Mouse (Mus musculus) cerebellum, postnatal 10 days (tissue): ENCODE results near the gene Phkg1.
"Not testable (repeated sequence)": the region's sequence is repeated elsewhere in the genome, so short reads cannot be mapped to it uniquely, and the experiment has no call there.

Experiments
- DNase-seq, 2 experiments: peaks; one replicate each; pipeline ENCODE4 v3.0.0; 2021; ENCODE audit warnings: mixed read lengths in 2 of 2

Gene Phkg1

GRCm38 (mm10) chr5:129898449-129898848, at the start of gene Phkg1:
Gene Phkg1 (minus strand): TSS chr5:129898549.
- DNase-seq, result no peak

DNA sequence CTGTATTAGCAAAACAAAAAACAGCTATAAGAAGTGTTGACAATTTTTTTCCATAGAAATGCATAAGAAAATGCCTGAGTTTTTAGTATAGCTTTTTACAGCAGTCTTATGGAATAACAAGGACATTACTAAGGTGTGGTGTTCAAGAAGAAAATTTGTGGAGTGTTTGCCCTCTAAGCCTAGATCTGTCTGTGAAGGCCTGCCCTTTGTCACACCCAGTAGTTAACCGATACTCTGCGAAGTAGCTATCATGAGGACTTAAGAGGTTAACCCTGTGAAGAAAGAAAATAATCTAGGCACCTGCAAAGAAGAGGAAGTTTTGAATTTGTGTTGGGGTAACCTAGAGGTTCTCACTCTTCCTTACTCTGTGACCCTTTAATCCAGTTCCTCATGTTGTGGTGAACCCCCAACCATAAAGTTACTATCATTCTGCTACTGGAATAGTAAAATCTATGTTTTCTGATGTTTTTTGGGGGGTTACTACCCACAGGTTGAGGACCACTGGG, 49.2 kb upstream of the Phkg1 start:
- no peak for DNase-seq

GRCm38 (mm10) chr5:129943402-129943801, 45.1 kb upstream of the Phkg1 start:
- DNase-seq, result no peak

DNA sequence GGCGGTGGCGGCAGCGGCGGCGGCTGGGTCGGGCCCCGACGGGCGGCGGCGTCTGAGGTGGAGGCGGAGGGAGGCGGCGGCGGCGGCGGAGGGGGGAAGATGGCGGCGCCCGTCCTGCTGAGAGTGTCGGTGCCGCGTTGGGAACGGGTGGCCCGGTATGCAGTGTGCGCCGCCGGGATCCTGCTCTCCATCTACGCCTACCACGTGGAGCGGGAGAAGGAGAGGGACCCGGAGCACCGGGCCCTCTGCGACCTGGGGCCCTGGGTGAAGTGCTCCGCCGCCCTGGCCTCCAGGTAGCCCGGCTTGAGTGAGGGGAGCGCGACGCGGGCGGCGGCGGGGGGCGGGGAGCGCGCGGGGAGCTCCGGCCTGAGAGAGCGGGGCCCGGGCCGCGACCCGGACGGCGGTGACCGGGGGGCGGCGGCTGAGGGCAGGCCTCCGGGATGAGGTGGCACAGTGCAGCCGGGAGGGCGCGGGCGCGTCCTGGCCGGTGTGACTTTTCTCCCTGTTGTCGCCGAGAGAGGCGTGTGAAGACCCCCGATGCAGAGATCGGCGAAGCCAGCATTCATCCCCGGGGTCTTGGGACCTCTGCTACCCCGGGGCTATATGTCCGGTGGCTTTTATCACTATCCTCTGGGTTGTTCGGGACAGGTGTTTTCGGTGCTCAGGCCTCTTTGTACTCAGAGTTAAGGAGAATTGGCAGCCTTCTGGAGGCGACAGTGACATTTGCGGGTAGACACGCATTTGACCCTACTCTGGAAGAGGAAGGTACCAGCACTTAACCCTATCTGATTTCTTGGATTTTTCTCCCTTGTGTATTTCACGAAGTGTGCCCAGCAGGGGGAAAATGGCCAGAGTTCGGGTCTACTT, 44.0 kb upstream of the Phkg1 start:
- DNase-seq, result peak; percentile 61 to 62

DNA sequence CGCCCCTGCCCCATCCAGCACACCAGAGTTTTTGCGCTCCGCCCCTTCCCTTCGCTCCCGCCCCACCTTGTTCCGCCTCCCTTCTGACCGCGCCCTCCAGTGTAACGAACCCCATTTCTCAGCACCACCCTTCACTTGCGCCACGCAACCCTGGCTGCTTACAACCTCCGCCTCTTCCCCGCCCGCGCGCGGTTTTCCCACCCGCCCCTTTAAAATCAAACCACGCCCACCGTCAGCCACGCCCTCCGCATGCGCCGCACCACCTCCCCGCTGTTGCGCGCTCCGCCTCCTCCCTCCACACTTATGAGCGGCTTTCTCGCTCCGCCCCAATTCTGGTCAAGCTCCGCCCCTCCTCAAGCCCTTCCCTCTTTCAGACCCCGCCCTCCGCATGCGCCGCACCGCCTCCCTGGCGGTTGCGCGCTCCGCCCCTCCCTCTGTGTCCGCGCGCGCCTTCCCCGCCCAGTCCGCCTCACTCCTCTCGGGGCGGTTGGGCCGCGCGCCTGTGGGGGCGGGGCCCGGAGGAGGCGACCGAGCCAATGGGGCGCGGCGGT, 43.2 kb upstream of the Phkg1 start, which contains the start of gene Vkorc1l1:
TSS of gene Vkorc1l1 (plus strand) at position 476 of the 551 bp plus-strand sequence.
- peak; percentile 100 for DNase-seq

DNA sequence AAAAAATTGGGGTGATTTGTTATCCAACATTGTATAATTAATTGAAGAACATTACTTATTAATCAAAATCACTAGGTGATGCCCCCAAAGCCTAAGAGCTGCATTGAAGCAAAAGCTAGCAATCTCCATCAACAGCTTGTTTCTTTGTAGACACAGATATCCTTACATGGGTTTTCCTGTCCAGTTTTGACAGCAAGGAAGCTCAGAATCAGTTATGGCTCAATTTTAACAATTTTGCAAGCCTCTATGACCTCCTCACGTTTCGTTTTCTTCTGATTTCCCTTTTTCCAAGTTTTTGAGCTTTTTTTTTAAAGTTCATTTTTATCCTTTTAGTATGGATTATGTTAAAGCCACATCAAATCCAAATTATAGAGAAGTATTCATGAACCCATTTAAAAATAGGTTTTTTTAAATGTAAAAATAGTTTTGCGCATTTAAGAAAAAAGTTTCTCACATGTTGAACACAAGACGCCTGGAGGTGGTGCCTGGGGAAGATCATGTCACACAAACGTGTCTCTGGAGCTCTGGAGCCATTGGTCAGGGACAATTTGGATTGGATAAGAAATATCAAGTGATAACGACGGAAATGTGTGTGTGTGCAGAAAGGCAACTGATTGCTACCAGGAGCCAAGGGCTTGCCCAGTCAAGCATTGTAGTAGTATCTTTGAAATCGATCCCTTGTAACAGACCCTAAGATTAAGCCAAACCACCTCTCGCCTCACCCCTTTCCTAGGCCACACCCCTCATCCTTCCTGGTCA, 42.6 kb upstream of the Phkg1 start:
- DNase-seq, result peak in 1 of 2 experiments; percentile 10

DNA sequence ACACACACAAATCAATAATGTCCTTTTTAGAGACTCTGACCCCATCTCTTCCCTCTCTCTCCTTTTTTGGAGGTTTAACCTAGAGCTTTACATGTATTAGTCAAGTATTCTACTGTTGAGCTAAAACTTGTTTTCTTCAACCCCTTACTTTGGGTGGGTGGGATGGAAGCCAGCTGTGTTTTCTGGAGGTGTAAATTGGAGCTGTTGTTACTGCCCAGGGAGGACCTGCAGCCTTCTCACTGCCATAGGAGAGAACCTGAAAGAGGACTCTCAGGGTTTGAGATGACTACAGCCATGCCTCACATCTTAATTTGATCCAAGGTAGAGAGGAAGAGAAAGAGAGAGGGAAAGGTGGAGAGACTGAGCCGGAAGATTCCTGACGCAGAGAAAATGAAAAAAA, 41.9 kb upstream of the Phkg1 start:
- DNase-seq, result peak; percentile 19 to 20

DNA sequence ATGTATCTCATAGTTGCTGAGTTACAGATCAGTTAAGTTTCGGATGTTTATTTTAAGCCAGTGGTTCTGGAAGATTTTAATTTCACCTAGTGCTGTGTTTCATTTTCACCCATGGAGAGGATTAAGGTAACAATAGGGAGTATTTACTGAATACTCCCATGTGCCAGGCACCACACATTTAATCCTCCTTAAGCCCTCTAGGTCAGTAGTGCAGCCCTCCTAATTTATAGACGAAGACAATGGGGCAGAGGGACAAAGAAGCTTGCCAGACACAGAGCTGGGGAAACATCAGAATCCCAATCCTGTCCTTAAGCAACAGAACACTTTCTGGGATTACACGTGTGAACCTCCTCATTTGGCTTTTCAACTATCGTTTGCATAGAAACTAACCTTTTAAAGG, 38.6 kb upstream of the Phkg1 start:
- DNase-seq, result no peak

- DNase-seq, result peak in 1 of 2 experiments; percentile 8
Measured at GRCm38 (mm10) chr5:129929924-129930855, 31.8 kb upstream of the Phkg1 start.

- no peak for DNase-seq
Measured at GRCm38 (mm10) chr5:129925933-129926332, 27.6 kb upstream of the Phkg1 start.

DNA sequence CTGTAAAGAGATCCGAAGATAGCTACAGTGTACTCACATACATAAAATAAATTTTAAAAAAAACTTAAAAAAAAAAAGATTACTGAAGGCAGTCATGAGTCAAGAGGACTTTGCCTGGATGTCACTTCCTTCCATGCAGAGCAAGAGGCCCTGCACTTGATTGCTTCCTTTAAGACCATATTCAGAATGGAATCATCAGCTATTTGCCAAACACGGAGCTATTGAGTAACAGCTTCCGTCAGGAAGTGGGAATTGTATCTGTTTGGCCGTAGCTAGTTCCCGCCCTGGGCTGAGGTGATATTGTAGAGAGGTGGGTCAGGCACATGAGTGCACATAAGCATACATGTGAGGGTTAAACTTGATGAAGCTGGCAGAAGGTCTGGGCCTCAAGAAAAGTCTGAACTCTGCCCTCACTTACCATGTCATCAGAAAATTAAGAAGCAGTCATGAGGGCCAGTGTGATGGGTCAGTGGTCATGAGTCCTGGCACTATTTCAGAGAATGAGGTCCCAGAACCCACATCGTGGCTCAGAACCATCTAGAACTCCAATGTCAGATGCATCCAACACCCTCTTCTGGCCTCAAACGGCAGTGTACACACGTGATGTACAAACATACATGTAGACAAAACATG, 26.6 kb upstream of the Phkg1 start:
- DNase-seq, result no peak

DNA sequence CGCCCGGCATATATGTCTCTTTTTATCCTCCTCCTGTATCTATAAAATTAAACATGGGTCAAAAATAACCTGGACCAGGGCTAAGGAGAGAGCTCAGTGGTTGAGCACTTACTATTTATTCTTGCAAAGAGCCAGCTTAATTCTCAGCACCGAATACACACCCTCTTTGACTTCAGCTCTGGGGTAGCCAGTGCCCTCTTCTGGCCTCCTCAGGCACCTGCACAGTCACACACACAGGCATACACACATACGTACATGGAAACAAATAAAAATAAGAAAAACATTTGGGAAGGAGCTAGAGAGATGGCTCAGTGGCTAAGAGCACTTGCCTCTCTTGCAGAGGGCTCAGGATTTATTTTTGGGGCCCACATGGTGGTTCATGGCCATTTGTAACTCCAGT, 23.6 kb upstream of the Phkg1 start:
- DNase-seq, result no peak

DNA sequence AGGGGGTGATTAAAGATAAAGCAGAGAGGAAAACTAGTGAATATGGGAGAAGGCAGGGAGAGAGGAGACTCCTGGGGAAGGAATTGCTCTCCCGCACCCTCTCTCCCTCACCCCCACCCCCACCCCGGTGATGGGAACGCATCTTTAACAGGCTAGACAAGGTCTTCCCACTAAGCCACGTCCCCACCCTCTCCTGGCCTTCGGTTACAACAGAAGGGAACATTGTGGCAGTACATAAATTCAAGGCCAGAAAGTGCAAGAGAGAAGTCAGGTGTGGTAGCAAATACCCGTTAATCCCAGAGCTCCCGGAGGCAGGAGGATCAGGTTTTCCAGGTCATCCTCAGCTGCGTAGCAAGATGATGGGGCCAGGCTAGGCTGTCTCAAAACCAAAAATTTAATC, 21.0 kb upstream of the Phkg1 start:
- no peak for DNase-seq

GRCm38 (mm10) chr5:129918752-129919151, 20.4 kb upstream of the Phkg1 start:
- no peak for DNase-seq

- no peak for DNase-seq
Measured at GRCm38 (mm10) chr5:129918065-129918651, 19.8 kb upstream of the Phkg1 start.

GRCm38 (mm10) chr5:129915491-129915890, 17.1 kb upstream of the Phkg1 start:
- DNase-seq, result not testable (repeated sequence)

- DNase-seq, result peak; percentile 41 to 54
Measured at GRCm38 (mm10) chr5:129914024-129914423, 15.7 kb upstream of the Phkg1 start.

GRCm38 (mm10) chr5:129909591-129909990, 11.2 kb upstream of the Phkg1 start:
- no peak for DNase-seq

DNA sequence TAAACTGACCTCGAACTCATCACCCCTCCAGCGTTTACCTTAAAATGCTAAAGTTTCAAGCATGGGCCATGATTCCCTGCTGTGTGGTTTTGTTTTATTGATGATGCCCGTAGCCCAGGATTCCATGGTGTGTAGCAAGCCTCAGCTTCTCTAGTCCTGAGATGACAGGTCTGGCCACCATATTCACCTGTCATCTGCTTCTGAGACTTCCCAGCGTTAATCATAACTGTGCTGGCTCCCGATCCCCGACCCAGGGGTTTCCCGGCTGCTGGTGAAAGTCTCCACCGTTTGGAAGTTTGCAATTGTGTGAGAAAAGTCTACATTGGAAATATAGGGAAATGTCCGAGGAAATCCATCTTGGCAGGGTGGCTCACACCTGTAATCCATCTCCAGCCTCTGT, 10.8 kb upstream of the Phkg1 start:
- DNase-seq, result peak in 1 of 2 experiments; percentile 5

- DNase-seq, result peak; percentile 97
Measured at GRCm38 (mm10) chr5:129908242-129908965, 10.1 kb upstream of the Phkg1 start, which contains the start of gene Nupr1l. Gene Nupr1l (plus strand): TSS chr5:129908540.
